Mouse (Mus musculus): ENCODE measurements around the gene Plp1.

GRCm38 (mm10) chrX:136819752-136820151, 2.7 kb upstream of the Plp1 start:
- TF ChIP-seq CTCF (IDR thresholded peaks at IDR 0.05) (no peak), EP300 (IDR thresholded peaks at IDR 0.05; ENCODE audit: insufficient read depth, low read depth, low read length) (no peak)

Measured in heart, adult 2 months (tissue).